Mouse (Mus musculus): Measurements from ENCODE around the gene Nr2f2. TPM values are rescaled to one million over a fixed set of nuclear protein-coding genes. Genes with fewer than 3 reads are reported as not detected.
A peak's percentile ranks its signal among the peaks of the same experiment; 100 is the strongest.

Gene Nr2f2
- 165 and 186 TPM in 2 replicates for polyA plus RNA-seq (2015; fragmentation: Nextera tagmentation; extraction: Ambion mirVana)

DNA sequence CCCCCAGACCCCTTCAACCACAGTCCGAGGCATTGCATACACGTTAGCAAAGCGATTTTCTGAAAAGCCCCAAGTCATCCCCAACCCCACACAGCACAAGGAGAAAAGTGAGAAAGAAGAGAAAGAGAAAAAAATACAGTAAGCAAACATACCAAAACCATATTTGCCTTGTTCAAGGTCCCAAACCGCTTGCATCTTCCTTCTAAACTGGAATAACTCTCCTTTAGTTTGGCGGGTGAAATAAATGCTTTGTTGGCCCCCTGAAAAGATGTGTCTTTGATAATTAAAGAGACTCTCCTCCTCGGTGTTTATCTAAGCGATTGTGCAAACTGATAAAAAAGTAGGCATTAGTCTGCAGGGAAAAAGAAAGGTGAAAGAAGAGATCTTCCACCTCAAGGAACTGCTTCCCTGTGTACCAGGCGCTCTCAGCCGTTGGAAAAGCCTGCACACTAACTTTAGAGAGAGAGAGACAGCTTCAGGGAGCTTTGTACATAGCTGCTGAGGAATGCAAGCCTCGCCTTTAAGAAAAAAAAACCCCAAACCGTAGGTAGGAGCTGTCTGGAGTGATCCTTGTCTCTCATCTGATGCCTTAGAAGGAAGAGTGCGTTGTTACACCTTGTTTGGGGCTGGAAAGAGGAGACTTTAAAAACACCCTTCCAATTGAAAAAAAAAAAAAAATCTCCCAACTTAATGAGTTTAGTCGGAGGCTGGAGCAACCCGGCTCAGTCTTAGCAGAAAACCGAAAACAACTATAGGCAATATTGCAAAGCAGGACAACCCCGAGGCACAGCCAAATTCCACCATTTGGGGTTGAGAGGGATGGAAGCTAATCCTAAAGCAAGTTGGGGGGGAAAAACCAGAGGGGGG is at the start of gene Nr2f2:
Gene Nr2f2, minus strand, starts transcription at position 795 of the 867 bp plus-strand sequence.
- H3K36me3 ChIP-seq (ENCODE audit: insufficient read depth, low read length), result no peaks in the 10 kb centered on the region
- under 1% methylated on average over 16 of the region's 16 CpGs for WGBS
- H3K9ac ChIP-seq (replicated peaks; ENCODE audit: low read length), result peak within 1 kb of the TSS; percentile 95
- H3K9me3 ChIP-seq (ENCODE audit: low read length), result no peaks in the 10 kb centered on the region
- peak within 1 kb of the TSS; percentile 62 for H3K4me3 ChIP-seq (ENCODE audit: low read length)
- H3K27ac ChIP-seq (ENCODE audit: low read length), result peak within 1 kb of the TSS; percentile 98
- H3K27me3 ChIP-seq (ENCODE audit: insufficient read depth, low read length), result 0 out of 2 replicates have a peak, but pooled peaks cover 3% of the 10 kb centered on the region
- no peak for ATAC-seq (ENCODE audit: low FRiP score, low TSS enrichment)
- peaks cover 30% of the 10 kb centered on the region for H3K4me1 ChIP-seq (ENCODE audit: insufficient read depth, low read length)
- H3K4me2 ChIP-seq (replicated peaks; ENCODE audit: low read depth, low read length), result peak within 1 kb of the TSS; percentile 68

DNA sequence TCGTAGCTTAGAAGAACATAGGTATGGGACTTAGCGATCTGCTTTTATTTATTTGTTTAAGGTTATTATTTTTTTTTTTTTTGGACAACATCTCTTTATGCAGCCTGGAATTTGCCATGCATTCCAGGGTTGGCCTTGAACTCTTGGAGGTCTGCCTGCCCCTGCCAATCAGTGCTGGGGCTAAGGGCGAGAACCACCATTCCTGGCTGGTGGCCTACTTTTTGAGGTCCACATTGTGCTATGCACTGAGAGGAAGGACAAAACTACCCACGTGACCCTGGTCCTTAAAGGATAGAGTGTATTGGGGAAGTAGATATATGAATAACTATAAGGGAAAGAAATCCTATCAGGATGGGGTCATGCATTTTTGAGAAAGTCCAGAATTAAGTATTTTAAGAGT is 47.9 kb upstream of the Nr2f2 start:
- Histone ChIP-seq H3K9me3 (ENCODE audit: low read length) (no peaks in the 10 kb centered on the region), H3K4me2 (replicated peaks; ENCODE audit: low read depth, low read length) (no peak overlapping the region), H3K4me3 (ENCODE audit: low read length) (no peak overlapping the region), H3K36me3 (ENCODE audit: insufficient read depth, low read length) (peaks cover 41% of the 10 kb centered on the region), H3K27me3 (ENCODE audit: insufficient read depth, low read length) (no peaks in the 10 kb centered on the region), H3K9ac (replicated peaks; ENCODE audit: low read length) (no peak overlapping the region), H3K4me1 (ENCODE audit: insufficient read depth, low read length) (no peaks in the 10 kb centered on the region), H3K27ac (ENCODE audit: low read length) (no peak overlapping the region)
- no peak for ATAC-seq (ENCODE audit: low FRiP score, low TSS enrichment)
- WGBS, result 84% methylated on average over 4 of the region's 4 CpGs

DNA sequence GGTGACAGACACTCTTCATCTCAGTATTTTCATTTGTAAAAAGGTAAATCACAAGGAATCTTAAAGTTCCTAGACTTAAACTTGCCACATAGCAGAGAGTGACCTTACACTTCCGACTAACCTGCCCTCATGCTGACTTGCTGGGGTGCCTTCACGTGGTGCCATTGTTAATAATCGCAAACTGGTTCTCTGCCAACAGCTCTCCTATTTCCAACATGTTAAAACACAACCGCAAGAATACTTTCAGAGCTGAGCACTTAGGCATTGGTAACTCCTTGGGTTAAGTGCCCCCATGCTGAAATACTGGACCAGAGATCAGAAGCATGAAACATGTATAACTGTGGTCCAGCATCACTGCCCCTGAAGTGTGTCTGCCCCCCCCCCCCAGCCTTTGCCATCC is 47.1 kb upstream of the Nr2f2 start:
- no peak overlapping the region for H3K27ac ChIP-seq (ENCODE audit: low read length)
- H3K4me2 ChIP-seq (replicated peaks; ENCODE audit: low read depth, low read length), result no peak overlapping the region
- no peaks in the 10 kb centered on the region for H3K9me3 ChIP-seq (ENCODE audit: low read length)
- ATAC-seq (ENCODE audit: low FRiP score, low TSS enrichment), result no peak
- H3K36me3 ChIP-seq (ENCODE audit: insufficient read depth, low read length), result peaks cover 41% of the 10 kb centered on the region
- H3K4me3 ChIP-seq (ENCODE audit: low read length), result no peak overlapping the region
- no peaks in the 10 kb centered on the region for H3K27me3 ChIP-seq (ENCODE audit: insufficient read depth, low read length)
- 73% methylated on average over 4 of the region's 4 CpGs for WGBS
- no peaks in the 10 kb centered on the region for H3K4me1 ChIP-seq (ENCODE audit: insufficient read depth, low read length)
- no peak overlapping the region for H3K9ac ChIP-seq (replicated peaks; ENCODE audit: low read length)

DNA sequence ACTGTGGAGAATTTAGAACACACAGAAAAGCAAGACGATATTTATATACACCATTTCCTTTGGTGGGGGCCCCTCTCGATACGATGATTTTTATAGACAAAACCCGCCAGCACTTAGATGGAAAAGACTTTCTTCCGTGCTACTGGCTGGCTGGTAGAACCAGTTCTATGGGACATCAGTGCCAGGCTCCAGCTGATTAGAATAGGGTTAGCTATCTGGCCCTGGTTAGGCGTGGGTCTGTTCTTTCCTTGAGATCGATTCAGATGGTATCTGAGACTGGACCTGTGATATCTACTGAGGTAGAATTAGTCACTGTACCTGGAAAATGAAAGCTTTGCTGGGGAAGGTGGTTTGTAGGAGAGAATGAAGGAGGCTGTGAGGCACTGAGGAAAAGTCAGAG is 46.4 kb upstream of the Nr2f2 start:
- H3K36me3 ChIP-seq (ENCODE audit: insufficient read depth, low read length), result peaks cover 41% of the 10 kb centered on the region
- 78% methylated on average over 7 of the region's 7 CpGs for WGBS

DNA sequence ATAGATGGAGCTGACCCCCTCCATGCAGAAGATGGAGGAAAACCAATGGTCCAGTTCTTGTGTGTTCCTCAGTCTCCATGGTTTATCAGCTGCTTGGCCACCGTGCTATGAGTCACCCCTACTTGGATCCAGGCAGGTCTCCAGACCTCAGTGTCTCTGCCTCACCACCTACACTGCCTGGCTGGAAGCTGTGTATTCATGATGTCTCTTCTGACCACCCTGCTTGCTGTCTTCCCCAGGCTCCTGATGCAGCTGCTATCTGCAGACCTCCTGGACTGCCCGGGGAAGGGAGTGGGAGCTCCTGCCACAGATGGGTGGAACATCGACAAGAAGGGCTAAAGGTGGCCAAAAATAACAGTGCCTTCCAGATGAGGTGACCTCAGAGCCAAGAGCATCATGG is 43.8 kb upstream of the Nr2f2 start:
- no peak for ATAC-seq (ENCODE audit: low FRiP score, low TSS enrichment)
- Histone ChIP-seq H3K4me2 (replicated peaks; ENCODE audit: low read depth, low read length) (no peak overlapping the region), H3K27ac (ENCODE audit: low read length) (no peak overlapping the region), H3K9me3 (ENCODE audit: low read length) (no peaks in the 10 kb centered on the region), H3K4me1 (ENCODE audit: insufficient read depth, low read length) (peaks cover 20% of the 10 kb centered on the region), H3K9ac (replicated peaks; ENCODE audit: low read length) (no peak overlapping the region), H3K4me3 (ENCODE audit: low read length) (no peak overlapping the region), H3K36me3 (ENCODE audit: insufficient read depth, low read length) (peaks cover 43% of the 10 kb centered on the region), H3K27me3 (ENCODE audit: insufficient read depth, low read length) (no peaks in the 10 kb centered on the region)
- 42% methylated on average over 3 of the region's 3 CpGs for WGBS

More for the DNA sequence above, 46.4 kb upstream of the Nr2f2 start:
- H3K4me2 ChIP-seq (replicated peaks; ENCODE audit: low read depth, low read length), result no peak overlapping the region
- no peak overlapping the region for H3K27ac ChIP-seq (ENCODE audit: low read length)
- no peak for ATAC-seq (ENCODE audit: low FRiP score, low TSS enrichment)
- no peaks in the 10 kb centered on the region for H3K27me3 ChIP-seq (ENCODE audit: insufficient read depth, low read length)
- H3K4me3 ChIP-seq (ENCODE audit: low read length), result no peak overlapping the region
- no peaks in the 10 kb centered on the region for H3K9me3 ChIP-seq (ENCODE audit: low read length)
- no peak overlapping the region for H3K9ac ChIP-seq (replicated peaks; ENCODE audit: low read length)
- peaks cover 3% of the 10 kb centered on the region; the same call in 1 of the 2 replicates for H3K4me1 ChIP-seq (ENCODE audit: insufficient read depth, low read length)

DNA sequence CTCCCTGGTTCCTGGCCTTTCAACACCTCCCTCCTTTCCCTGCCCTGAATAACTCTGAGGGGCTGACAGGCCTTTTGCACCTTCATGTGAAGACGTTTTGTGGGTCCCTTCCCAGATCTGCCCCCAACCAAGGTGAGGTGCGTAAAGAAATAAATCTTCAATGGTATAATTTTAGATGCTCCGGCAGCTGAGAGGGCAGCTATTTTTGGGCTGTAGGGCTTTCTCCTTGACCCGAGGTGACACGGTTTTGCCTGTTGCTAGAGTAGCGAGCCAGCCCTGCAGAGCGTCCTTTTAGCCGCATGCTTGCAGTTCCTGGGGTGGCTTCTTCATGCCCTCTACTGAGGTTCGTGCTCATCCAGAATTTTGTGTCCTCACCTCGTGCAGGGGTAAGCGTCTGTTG is 43.4 kb upstream of the Nr2f2 start:
- H3K4me3 ChIP-seq (ENCODE audit: low read length), result no peak overlapping the region
- H3K27ac ChIP-seq (ENCODE audit: low read length), result no peak overlapping the region
- peaks cover 25% of the 10 kb centered on the region for H3K4me1 ChIP-seq (ENCODE audit: insufficient read depth, low read length)
- H3K4me2 ChIP-seq (replicated peaks; ENCODE audit: low read depth, low read length), result no peak overlapping the region
- H3K9ac ChIP-seq (replicated peaks; ENCODE audit: low read length), result no peak overlapping the region
- peaks cover 40% of the 10 kb centered on the region for H3K36me3 ChIP-seq (ENCODE audit: insufficient read depth, low read length)
- H3K9me3 ChIP-seq (ENCODE audit: low read length), result no peaks in the 10 kb centered on the region
- ATAC-seq (ENCODE audit: low FRiP score, low TSS enrichment), result no peak
- 67% methylated on average over 11 of the region's 11 CpGs for WGBS
- H3K27me3 ChIP-seq (ENCODE audit: insufficient read depth, low read length), result no peaks in the 10 kb centered on the region

DNA sequence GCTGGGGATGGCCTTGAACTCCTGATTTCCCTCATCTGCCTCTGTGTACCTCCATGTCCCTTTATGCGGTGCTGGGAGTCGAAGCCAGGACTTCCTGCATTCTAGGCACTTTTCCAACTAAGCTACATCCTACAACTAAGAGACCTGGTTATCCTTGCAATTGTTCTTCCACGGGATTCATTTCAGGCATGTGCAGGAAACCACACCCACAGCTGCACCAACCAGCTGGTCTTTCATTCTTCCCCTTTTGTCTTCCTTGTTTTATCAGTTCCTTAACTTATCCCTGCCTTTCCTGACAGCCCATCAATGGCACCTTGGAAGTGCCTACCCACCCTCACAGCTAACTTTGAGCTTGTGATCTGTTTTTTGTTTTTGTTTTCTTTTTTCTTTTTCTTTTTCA is 42.3 kb upstream of the Nr2f2 start:
- Histone ChIP-seq H3K27me3 (ENCODE audit: insufficient read depth, low read length) (no peaks in the 10 kb centered on the region), H3K27ac (ENCODE audit: low read length) (no peak overlapping the region), H3K4me1 (ENCODE audit: insufficient read depth, low read length) (peaks cover 25% of the 10 kb centered on the region), H3K4me3 (ENCODE audit: low read length) (no peak overlapping the region), H3K36me3 (ENCODE audit: insufficient read depth, low read length) (peaks cover 40% of the 10 kb centered on the region), H3K4me2 (replicated peaks; ENCODE audit: low read depth, low read length) (no peak overlapping the region), H3K9me3 (ENCODE audit: low read length) (no peaks in the 10 kb centered on the region), H3K9ac (replicated peaks; ENCODE audit: low read length) (no peak overlapping the region)
- 73% methylated on average over 3 of the region's 3 CpGs for WGBS
- ATAC-seq (ENCODE audit: low FRiP score, low TSS enrichment), result no peak

DNA sequence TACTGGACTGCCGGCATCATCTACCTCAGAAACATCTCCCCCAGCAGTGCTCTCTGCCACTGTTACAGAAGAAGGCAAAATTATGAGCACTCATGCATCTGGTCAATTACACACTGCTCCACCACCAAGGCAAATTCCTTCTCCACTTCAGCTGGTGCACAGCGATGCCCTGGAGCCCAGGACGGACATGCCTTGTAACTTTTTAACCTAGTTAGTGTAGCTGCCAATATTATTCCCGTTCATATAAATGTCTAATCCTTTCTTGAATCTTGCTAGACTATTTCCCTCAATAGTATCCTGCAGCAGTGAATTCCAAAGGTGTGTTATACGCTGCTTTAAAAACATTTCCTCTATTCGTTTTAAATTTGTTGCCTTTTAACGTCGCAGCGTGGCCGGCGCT is 40.6 kb upstream of the Nr2f2 start:
- peaks cover 25% of the 10 kb centered on the region for H3K4me1 ChIP-seq (ENCODE audit: insufficient read depth, low read length)
- H3K9me3 ChIP-seq (ENCODE audit: low read length), result no peaks in the 10 kb centered on the region
- H3K36me3 ChIP-seq (ENCODE audit: insufficient read depth, low read length), result peaks cover 40% of the 10 kb centered on the region
- H3K4me2 ChIP-seq (replicated peaks; ENCODE audit: low read depth, low read length), result peak overlapping the region; percentile 28
- H3K27me3 ChIP-seq (ENCODE audit: insufficient read depth, low read length), result no peaks in the 10 kb centered on the region
- H3K9ac ChIP-seq (replicated peaks; ENCODE audit: low read length), result no peak overlapping the region
- 47% methylated on average over 11 of the region's 11 CpGs for WGBS
- no peak overlapping the region for H3K4me3 ChIP-seq (ENCODE audit: low read length)
- H3K27ac ChIP-seq (ENCODE audit: low read length), result peak overlapping the region; percentile 80; the same call in 1 of the 2 replicates
- ATAC-seq (ENCODE audit: low FRiP score, low TSS enrichment), result peak; percentile 80

DNA sequence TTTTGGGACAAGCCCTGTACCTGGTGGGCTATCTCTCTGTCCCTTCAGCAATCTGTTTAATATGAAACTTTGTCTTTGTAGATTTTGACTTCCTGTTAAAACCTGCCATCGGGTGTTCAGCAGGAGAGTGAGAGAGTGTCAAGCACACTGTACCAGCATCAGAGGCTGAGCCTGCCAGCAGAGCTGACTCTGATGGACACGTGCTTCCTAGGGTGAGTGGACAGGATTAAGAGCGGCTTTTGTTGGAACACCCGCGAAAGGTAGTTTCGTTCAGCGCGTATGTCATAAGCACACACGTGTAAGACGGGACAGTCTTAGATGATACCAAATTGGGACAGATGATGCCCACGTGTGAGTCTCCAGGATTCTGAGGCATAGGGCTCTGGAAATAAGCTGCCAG is 40.0 kb upstream of the Nr2f2 start:
- Histone ChIP-seq H3K27ac (ENCODE audit: low read length) (no peak overlapping the region), H3K36me3 (ENCODE audit: insufficient read depth, low read length) (peaks cover 38% of the 10 kb centered on the region), H3K27me3 (ENCODE audit: insufficient read depth, low read length) (no peaks in the 10 kb centered on the region), H3K4me2 (replicated peaks; ENCODE audit: low read depth, low read length) (no peak overlapping the region), H3K9ac (replicated peaks; ENCODE audit: low read length) (no peak overlapping the region), H3K4me1 (ENCODE audit: insufficient read depth, low read length) (peaks cover 25% of the 10 kb centered on the region), H3K9me3 (ENCODE audit: low read length) (no peaks in the 10 kb centered on the region), H3K4me3 (ENCODE audit: low read length) (no peak overlapping the region)
- WGBS, result 85% methylated on average over 11 of the region's 11 CpGs
- 0 out of 2 replicates have a peak, but pooled peaks have one; percentile 10 for ATAC-seq (ENCODE audit: low FRiP score, low TSS enrichment)

DNA sequence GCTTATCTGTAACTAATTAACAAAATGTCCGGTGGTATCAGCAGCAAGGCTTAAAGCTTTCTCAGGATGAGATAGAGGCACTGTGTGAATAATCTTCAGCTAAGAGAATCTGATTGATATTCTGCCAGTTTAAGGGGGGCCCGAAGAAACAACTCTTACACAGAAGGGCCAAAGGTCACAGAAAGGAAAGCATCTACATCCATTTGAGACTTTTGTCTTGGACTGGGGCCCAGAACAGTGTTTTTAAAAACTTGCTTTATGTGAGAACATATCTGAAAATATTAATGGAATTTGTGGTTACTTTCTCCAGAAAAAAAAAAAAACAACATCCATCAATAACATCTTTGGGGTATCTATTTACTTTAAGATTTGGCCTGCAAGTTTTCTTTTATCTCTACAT is 38.9 kb upstream of the Nr2f2 start:
- H3K27ac ChIP-seq (ENCODE audit: low read length), result no peak overlapping the region
- H3K9me3 ChIP-seq (ENCODE audit: low read length), result no peaks in the 10 kb centered on the region
- H3K4me2 ChIP-seq (replicated peaks; ENCODE audit: low read depth, low read length), result no peak overlapping the region
- 47% methylated on average over 2 of the region's 2 CpGs for WGBS
- peaks cover 25% of the 10 kb centered on the region for H3K4me1 ChIP-seq (ENCODE audit: insufficient read depth, low read length)
- H3K36me3 ChIP-seq (ENCODE audit: insufficient read depth, low read length), result peaks cover 30% of the 10 kb centered on the region
- no peak overlapping the region for H3K4me3 ChIP-seq (ENCODE audit: low read length)
- H3K27me3 ChIP-seq (ENCODE audit: insufficient read depth, low read length), result no peaks in the 10 kb centered on the region
- no peak for ATAC-seq (ENCODE audit: low FRiP score, low TSS enrichment)
- no peak overlapping the region for H3K9ac ChIP-seq (replicated peaks; ENCODE audit: low read length)
